Mouse (Mus musculus) liver, embryonic 15.5 days (tissue): Measurements from ENCODE around the gene Ccr7. TPM values are rescaled to one million over a fixed set of nuclear protein-coding genes. Genes with fewer than 3 reads are reported as not detected.

Experiments
- ATAC-seq: fragments of 200-750 bp; cut with Nextera tagmentation; 2 replicates; pipeline ENCODE4 v1.8.0; 2017; ENCODE audit warnings: moderate number of reproducible peaks, mild to moderate bottlenecking, moderate library complexity; ENCODE audit not compliant: insufficient read depth
- H3K27ac ChIP-seq: fragments of 300-500 bp; sonication (generic); replicated peaks from 2 replicates; pipeline ENCODE4 v1.5.1; 2015; ENCODE audit warnings: mild to moderate bottlenecking, inconsistent platforms
- H3K27me3 ChIP-seq: fragments of 300-500 bp; sonication (generic); 2 replicates; pipeline ENCODE4 v1.6.1; 2015; ENCODE audit warnings: mild to moderate bottlenecking, inconsistent platforms
- H3K36me3 ChIP-seq: fragments of 300-500 bp; sonication (generic); replicated peaks from 2 replicates; pipeline ENCODE4 v1.6.1; 2015; ENCODE audit warnings: moderate library complexity, mild to moderate bottlenecking, inconsistent platforms
- H3K4me1 ChIP-seq: fragments of 300-500 bp; sonication (generic); replicated peaks from 2 replicates; pipeline ENCODE4 v1.6.1; 2015; ENCODE audit warnings: inconsistent platforms
- H3K4me2 ChIP-seq: fragments of 300-500 bp; sonication (generic); 2 replicates; pipeline ENCODE4 v1.6.1; 2015; ENCODE audit warnings: moderate library complexity, mild to moderate bottlenecking, inconsistent platforms
- H3K4me3 ChIP-seq: fragments of 300-500 bp; sonication (generic); replicated peaks from 2 replicates; pipeline ENCODE4 v1.5.1; 2015; ENCODE audit warnings: mild to moderate bottlenecking, inconsistent platforms
- H3K9ac ChIP-seq: fragments of 300-500 bp; sonication (generic); 2 replicates; pipeline ENCODE4 v1.6.1; 2015; ENCODE audit warnings: moderate library complexity, mild to moderate bottlenecking, inconsistent platforms
- H3K9me3 ChIP-seq: fragments of 300-500 bp; sonication (generic); replicated peaks from 2 replicates; pipeline ENCODE4 v1.6.1; 2016; ENCODE audit warnings: inconsistent platforms
- WGBS: fragments of 180-500 bp; shearing (Covaris S2); methylation state at CpG from one replicate; pipeline ENCODE4 v1.1.7; 2015; ENCODE audit warnings: mixed read lengths; ENCODE audit not compliant: insufficient replicate concordance; 5-methylcytosine and 5-hydroxymethylcytosine counted together
- polyA plus RNA-seq: library from polyadenylated mRNA; unstranded; fragments of >200 nt; fragmentation: Nextera tagmentation; extraction: Ambion mirVana; gene quantifications from 2 replicates; pipeline ENCODE4 v1.2.1, GENCODE M21; 2015

The Ccr7 gene
- polyA plus RNA-seq, 1 experiment from 2014 or later: 0.31 TPM

DNA sequence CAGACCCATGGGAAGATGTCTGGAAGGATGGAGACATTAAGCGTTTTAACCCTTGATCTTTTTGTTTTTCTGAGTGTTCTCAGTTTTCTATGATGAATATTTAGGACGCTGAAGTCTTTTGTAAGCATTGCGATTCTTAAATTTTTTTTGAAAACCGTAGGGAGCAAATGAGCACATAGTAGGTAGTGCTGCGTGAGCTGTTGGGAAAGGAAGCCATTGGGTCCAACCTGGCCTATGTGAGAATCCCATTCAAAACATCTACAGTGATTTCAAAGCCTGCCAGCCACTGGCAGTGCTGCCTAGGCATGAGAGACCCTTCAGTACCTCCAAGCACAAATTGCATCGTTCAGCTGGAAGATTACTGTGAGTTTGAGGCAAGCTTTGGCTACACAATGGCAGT, 15.1 kb upstream of the Ccr7 start:
- Histone ChIP-seq H3K9me3 (no peaks in the 10 kb centered on the region), H3K4me1 (no peaks in the 10 kb centered on the region), H3K27ac (no peak overlapping the region), H3K27me3 (no peaks in the 10 kb centered on the region), H3K36me3 (no peaks in the 10 kb centered on the region), H3K4me3 (no peak overlapping the region), H3K9ac (no peak overlapping the region), H3K4me2 (no peak overlapping the region)
- ATAC-seq: no peak
- 67% methylated on average over 6 of the region's 6 CpGs for WGBS

GRCm38 (mm10) chr11:99169438-99169837, 14.6 kb upstream of the Ccr7 start:
- no peak overlapping the region for H3K4me3 ChIP-seq
- 61% methylated on average over 2 of the region's 2 CpGs for WGBS
- ATAC-seq: no peak

DNA sequence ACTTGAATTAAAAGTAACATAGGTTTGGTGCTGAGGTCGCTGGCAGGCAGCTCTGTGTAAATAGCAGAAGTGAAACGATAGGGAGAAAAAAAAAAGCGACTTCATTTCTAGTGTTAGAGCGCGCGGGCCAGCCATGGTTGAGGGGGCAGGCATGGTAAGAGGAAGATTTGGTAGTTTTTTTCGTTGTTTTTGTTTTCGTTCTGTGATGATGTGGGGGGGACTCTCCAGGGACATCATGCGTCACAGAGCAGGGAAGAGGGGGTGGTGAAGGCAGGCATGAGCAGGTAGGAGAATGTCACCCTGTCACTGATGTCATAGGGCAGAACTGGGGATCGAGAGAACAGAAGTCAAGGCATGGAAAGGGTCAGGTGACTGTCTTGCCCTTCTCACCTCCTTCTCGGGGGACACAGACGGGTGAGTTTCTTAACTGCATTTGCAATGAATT, 13.2 kb upstream of the Ccr7 start:
- Histone ChIP-seq H3K27me3 (no peaks in the 10 kb centered on the region), H3K4me1 (no peaks in the 10 kb centered on the region), H3K36me3 (no peaks in the 10 kb centered on the region), H3K4me2 (no peak overlapping the region), H3K27ac (no peak overlapping the region), H3K4me3 (no peak overlapping the region), H3K9ac (no peak overlapping the region), H3K9me3 (no peaks in the 10 kb centered on the region)
- ATAC-seq: no peak
- WGBS: 52% methylated on average over 12 of the region's 12 CpGs

More at GRCm38 (mm10) chr11:99169438-99169837, 14.6 kb upstream of the Ccr7 start:
- Histone ChIP-seq H3K4me2 (no peak overlapping the region), H3K9me3 (no peaks in the 10 kb centered on the region), H3K9ac (no peak overlapping the region), H3K27me3 (no peaks in the 10 kb centered on the region), H3K27ac (no peak overlapping the region), H3K4me1 (no peaks in the 10 kb centered on the region), H3K36me3 (no peaks in the 10 kb centered on the region)

GRCm38 (mm10) chr11:99167576-99167975, 12.7 kb upstream of the Ccr7 start:
- H3K27ac ChIP-seq: no peak overlapping the region
- no peak overlapping the region for H3K9ac ChIP-seq
- no peak overlapping the region for H3K4me3 ChIP-seq
- H3K9me3 ChIP-seq: no peaks in the 10 kb centered on the region
- ATAC-seq: no peak
- WGBS: 69% methylated on average over 7 of the region's 7 CpGs
- no peaks in the 10 kb centered on the region for H3K4me1 ChIP-seq
- no peak overlapping the region for H3K4me2 ChIP-seq
- no peaks in the 10 kb centered on the region for H3K27me3 ChIP-seq
- H3K36me3 ChIP-seq: no peaks in the 10 kb centered on the region

- no peaks in the 10 kb centered on the region for H3K4me1 ChIP-seq
- H3K36me3 ChIP-seq: no peaks in the 10 kb centered on the region
- WGBS: 72% methylated on average over 7 of the region's 7 CpGs
- no peaks in the 10 kb centered on the region for H3K27me3 ChIP-seq
- H3K9me3 ChIP-seq: no peaks in the 10 kb centered on the region
- ATAC-seq: no peak
- H3K4me2 ChIP-seq: no peak overlapping the region
- no peak overlapping the region for H3K4me3 ChIP-seq
- H3K27ac ChIP-seq: no peak overlapping the region
- H3K9ac ChIP-seq: no peak overlapping the region
Measured at GRCm38 (mm10) chr11:99166241-99166640, 11.4 kb upstream of the Ccr7 start.

DNA sequence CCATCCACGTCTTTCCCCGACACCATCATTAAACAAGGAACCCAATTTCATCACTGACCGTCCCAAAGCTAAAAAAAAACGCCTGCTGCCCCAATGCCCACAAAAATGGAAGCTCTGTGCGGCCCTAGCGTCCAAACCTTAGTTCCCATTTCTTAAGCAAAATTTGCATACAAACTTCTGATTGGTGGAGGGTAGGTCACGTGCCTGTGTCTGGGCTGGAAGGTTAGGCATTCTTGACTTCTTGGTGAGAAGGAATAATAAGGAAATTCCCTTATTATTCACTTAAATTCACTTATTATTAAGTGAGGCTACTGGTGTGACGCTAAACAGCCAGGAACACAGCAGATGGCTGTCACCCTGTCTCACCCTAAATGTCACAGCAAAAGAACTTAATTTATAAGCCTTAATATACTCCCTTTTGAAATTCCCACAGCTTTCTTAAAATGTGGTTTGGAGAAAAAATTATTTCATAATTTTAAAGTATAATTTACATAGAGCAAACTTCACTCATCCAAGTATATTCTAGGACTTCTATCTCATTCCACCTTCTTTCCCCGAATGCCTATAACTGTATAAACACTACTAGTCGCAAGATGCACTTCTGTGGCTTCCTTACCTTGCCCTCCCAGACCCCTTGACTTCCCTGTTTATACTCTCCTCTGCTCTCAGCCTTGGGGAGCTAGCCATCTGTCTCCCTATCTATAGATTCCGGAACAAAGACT, 10.3 kb upstream of the Ccr7 start:
- ATAC-seq: no peak
- H3K4me2 ChIP-seq: no peak overlapping the region
- no peaks in the 10 kb centered on the region for H3K36me3 ChIP-seq
- no peak overlapping the region for H3K9ac ChIP-seq
- WGBS: 36% methylated on average over 11 of the region's 11 CpGs
- no peaks in the 10 kb centered on the region for H3K9me3 ChIP-seq
- no peaks in the 10 kb centered on the region for H3K4me1 ChIP-seq
- H3K4me3 ChIP-seq: no peak overlapping the region
- no peak overlapping the region for H3K27ac ChIP-seq
- H3K27me3 ChIP-seq: no peaks in the 10 kb centered on the region

GRCm38 (mm10) chr11:99162972-99163686, 8.3 kb upstream of the Ccr7 start:
- no peak overlapping the region for H3K4me2 ChIP-seq
- H3K4me3 ChIP-seq: no peak overlapping the region
- H3K27ac ChIP-seq: no peak overlapping the region
- H3K36me3 ChIP-seq: no peaks in the 10 kb centered on the region
- no peak for ATAC-seq
- no peaks in the 10 kb centered on the region for H3K27me3 ChIP-seq
- 43% methylated on average over 10 of the region's 10 CpGs for WGBS
- no peak overlapping the region for H3K9ac ChIP-seq
- no peaks in the 10 kb centered on the region for H3K4me1 ChIP-seq
- no peaks in the 10 kb centered on the region for H3K9me3 ChIP-seq

- ATAC-seq: no peak
- Histone ChIP-seq H3K9ac (no peak overlapping the region), H3K36me3 (no peaks in the 10 kb centered on the region), H3K27ac (no peak overlapping the region), H3K4me3 (no peak overlapping the region), H3K4me2 (no peak overlapping the region), H3K9me3 (no peaks in the 10 kb centered on the region), H3K27me3 (no peaks in the 10 kb centered on the region), H3K4me1 (no peaks in the 10 kb centered on the region)
- 30% methylated on average over 5 of the region's 5 CpGs for WGBS
Measured at GRCm38 (mm10) chr11:99161648-99162047, 6.8 kb upstream of the Ccr7 start.

DNA sequence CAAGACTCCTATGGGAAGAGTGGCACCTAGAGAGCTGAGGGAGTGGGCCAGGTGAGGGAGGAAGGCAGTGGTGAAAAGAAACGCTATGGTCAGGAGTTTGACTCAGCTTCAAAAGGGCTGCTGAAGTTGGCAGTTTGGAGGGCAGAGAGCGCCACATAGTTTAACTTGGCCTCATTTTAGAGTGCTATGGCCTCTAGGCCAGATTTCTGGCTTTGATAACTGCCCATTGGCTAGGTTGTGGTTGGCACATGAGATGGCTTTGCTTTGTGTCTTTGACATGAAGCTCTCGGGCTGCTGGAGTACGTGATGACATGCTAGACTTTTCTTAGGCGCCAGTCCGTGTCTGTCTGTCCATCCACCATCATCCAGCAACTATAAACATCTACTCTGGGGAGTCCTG, 5.4 kb upstream of the Ccr7 start:
- no peak overlapping the region for H3K9ac ChIP-seq
- no peaks in the 10 kb centered on the region for H3K36me3 ChIP-seq
- H3K4me2 ChIP-seq: no peak overlapping the region
- H3K9me3 ChIP-seq: no peaks in the 10 kb centered on the region
- WGBS: 57% methylated on average over 6 of the region's 6 CpGs
- H3K4me3 ChIP-seq: no peak overlapping the region
- no peak for ATAC-seq
- H3K4me1 ChIP-seq: no peaks in the 10 kb centered on the region
- H3K27me3 ChIP-seq: no peaks in the 10 kb centered on the region
- no peak overlapping the region for H3K27ac ChIP-seq

GRCm38 (mm10) chr11:99155817-99156216, 940 bp upstream of the Ccr7 start:
- Histone ChIP-seq H3K4me2 (no peak overlapping the region), H3K9ac (no peak overlapping the region), H3K4me3 (no peak overlapping the region), H3K27me3 (peaks cover 9% of the 10 kb centered on the region; the same call in 1 of the 2 replicates), H3K4me1 (no peaks in the 10 kb centered on the region), H3K27ac (no peak overlapping the region), H3K36me3 (no peaks in the 10 kb centered on the region), H3K9me3 (no peaks in the 10 kb centered on the region)
- WGBS: 72% methylated on average over 9 of the region's 9 CpGs
- no peak for ATAC-seq

GRCm38 (mm10) chr11:99153767-99154753, 817 bp downstream of the Ccr7 start:
- Histone ChIP-seq H3K27me3 (peaks cover 15% of the 10 kb centered on the region; the same call in 1 of the 2 replicates), H3K9me3 (no peaks in the 10 kb centered on the region), H3K4me2 (no peak overlapping the region), H3K27ac (no peak overlapping the region), H3K4me3 (no peak overlapping the region), H3K4me1 (peaks cover 7% of the 10 kb centered on the region), H3K9ac (no peak overlapping the region), H3K36me3 (no peaks in the 10 kb centered on the region)
- no peak for ATAC-seq
- WGBS: 48% methylated on average over 7 of the region's 7 CpGs
